Mouse (Mus musculus) CH12.LX (cell line): ENCODE results near the gene Bri3. TPM values are rescaled to one million over a fixed set of nuclear protein-coding genes. Genes with fewer than 3 reads are reported as not detected.

Experiments used
- DNase-seq: peaks from one replicate; pipeline ENCODE4 v3.0.0-alpha.2; 2013; ENCODE audit errors: extremely low read depth
- H3K27ac ChIP-seq: 2 replicates; pipeline ENCODE4 v1.5.1; 2012; ENCODE audit warnings: low read depth, mild to moderate bottlenecking, control low read depth, moderate library complexity; ENCODE audit not compliant: insufficient read depth
- H3K27me3 ChIP-seq: replicated peaks from 2 replicates; pipeline ENCODE3; 2012; ENCODE audit warnings: inconsistent platforms
- H3K36me3 ChIP-seq, 2 experiments: replicated peaks in 1 of 2; 2 replicates each; pipeline versions ENCODE3 to v1.6.1; 2012; ENCODE audit warnings: inconsistent platforms in 1 of 2, low read length in 1 of 2, mild to moderate bottlenecking in 1 of 2, mixed read lengths in 1 of 2, moderate library complexity in 1 of 2; ENCODE audit not compliant: control insufficient read depth in 1 of 2, insufficient read depth in 1 of 2
- H3K4me1 ChIP-seq, 2 experiments: 2 replicates each; pipeline ENCODE4 v1.6.1; 2012; ENCODE audit warnings: inconsistent platforms in 1 of 2, moderate library complexity in 1 of 2; ENCODE audit not compliant: insufficient read depth in 2 of 2, control insufficient read depth in 1 of 2
- H3K4me2 ChIP-seq: 2 replicates; pipeline ENCODE4 v1.6.1; 2012; ENCODE audit warnings: low read depth, mild to moderate bottlenecking, control low read depth; ENCODE audit not compliant: poor library complexity, insufficient read depth, severe bottlenecking
- H3K4me3 ChIP-seq, 3 experiments: fragments of 150-350 bp in 1 of 3; sonication (generic) in 1 of 3; replicated peaks in 1 of 3; 2 replicates each; pipeline versions ENCODE3 to v1.5.1; 2011 to 2012; ENCODE audit warnings: low read depth in 2 of 3, low read length in 2 of 3, mild to moderate bottlenecking in 2 of 3, moderate library complexity in 2 of 3, control low read depth in 1 of 3, improper control_type of control experiment in 1 of 3, inconsistent platforms in 1 of 3, mixed read lengths in 1 of 3; ENCODE audit not compliant: poor library complexity in 1 of 3
- H3K79me2 ChIP-seq: replicated peaks from 2 replicates; pipeline ENCODE4 v1.6.1; 2012; ENCODE audit warnings: mild to moderate bottlenecking, moderate library complexity; ENCODE audit not compliant: control insufficient read depth, poor library complexity, insufficient read depth, severe bottlenecking; ENCODE audit errors: extremely low read depth
- H3K9ac ChIP-seq: 2 replicates; pipeline ENCODE4 v1.6.1; 2012; ENCODE audit warnings: low read depth, mild to moderate bottlenecking, control low read depth, moderate library complexity; ENCODE audit not compliant: insufficient read depth
- H3K9me3 ChIP-seq: replicated peaks from 2 replicates; pipeline ENCODE3; 2012; ENCODE audit warnings: low read length, inconsistent platforms, mixed read lengths
- BHLHE40 ChIP-seq: IDR thresholded peaks from 2 replicates; pipeline ENCODE4 v1.6.1; 2011; ENCODE audit warnings: mild to moderate bottlenecking, low read depth, low read length, improper control_type of control experiment
- CHD1 ChIP-seq: IDR thresholded peaks from 2 replicates; pipeline ENCODE4 v1.6.1; 2012; ENCODE audit warnings: low read depth, low read length, improper control_type of control experiment, inconsistent platforms
- CTCF ChIP-seq, 2 experiments: IDR thresholded peaks in 1 of 2; conservative IDR thresholded peaks in 1 of 2; 2 replicates each; pipeline ENCODE4 v1.5.1; 2011 to 2012; ENCODE audit warnings: low read depth in 2 of 2, low read length in 2 of 2, improper control_type of control experiment in 1 of 2, inconsistent platforms in 1 of 2, mild to moderate bottlenecking in 1 of 2, moderate library complexity in 1 of 2
- E2F4 ChIP-seq: IDR thresholded peaks from 2 replicates; pipeline ENCODE4 v1.6.1; 2011; ENCODE audit warnings: low read depth, low read length, improper control_type of control experiment; ENCODE audit not compliant: insufficient replicate concordance
- ELF1 ChIP-seq: IDR thresholded peaks from 2 replicates; pipeline ENCODE4 v1.6.1; 2014; ENCODE audit warnings: low read depth, mild to moderate bottlenecking, inconsistent platforms, low read length, improper control_type of control experiment
- HCFC1 ChIP-seq: IDR thresholded peaks from 2 replicates; pipeline ENCODE4 v1.6.1; 2012; ENCODE audit warnings: low read depth, mild to moderate bottlenecking, inconsistent platforms, low read length, improper control_type of control experiment
- JUND ChIP-seq: conservative IDR thresholded peaks from 2 replicates; pipeline ENCODE4 v1.6.1; 2011; ENCODE audit warnings: low read depth, low read length, improper control_type of control experiment
- MAFK ChIP-seq: IDR thresholded peaks from 2 replicates; pipeline ENCODE4 v1.6.1; 2011; ENCODE audit warnings: low read length, improper control_type of control experiment; ENCODE audit not compliant: insufficient replicate concordance
- MEF2A ChIP-seq: IDR thresholded peaks from 2 replicates; pipeline ENCODE4 v1.6.1; 2014; ENCODE audit warnings: low read depth, mild to moderate bottlenecking, inconsistent platforms, low read length, improper control_type of control experiment, borderline replicate concordance
- MYC ChIP-seq: IDR thresholded peaks from 2 replicates; pipeline ENCODE4 v1.6.1; 2011; ENCODE audit warnings: low read depth, mild to moderate bottlenecking, improper control_type of control experiment, low read length
- PAX5 ChIP-seq: IDR thresholded peaks from 2 replicates; pipeline ENCODE4 v1.6.1; 2012; ENCODE audit warnings: low read length, inconsistent platforms, mixed read lengths
- POLR2A ChIP-seq: IDR thresholded peaks from 2 replicates; pipeline ENCODE4 v1.6.1; 2011; ENCODE audit warnings: low read depth, mild to moderate bottlenecking, improper control_type of control experiment, low read length
- POLR2AphosphoS2 ChIP-seq: IDR thresholded peaks from 2 replicates; pipeline ENCODE4 v1.6.1; 2011; ENCODE audit warnings: low read depth, low read length, improper control_type of control experiment
- RCOR1 ChIP-seq: conservative IDR thresholded peaks from 2 replicates; pipeline ENCODE4 v1.6.1; 2012; ENCODE audit warnings: low read depth, mild to moderate bottlenecking, inconsistent platforms, low read length, improper control_type of control experiment
- TCF12 ChIP-seq: IDR thresholded peaks from 2 replicates; pipeline ENCODE4 v1.6.1; 2014; ENCODE audit warnings: low read depth, mild to moderate bottlenecking, inconsistent platforms, low read length, improper control_type of control experiment
- USF1 ChIP-seq: IDR thresholded peaks from 2 replicates; pipeline ENCODE4 v1.6.1; 2014; ENCODE audit warnings: low read depth, mild to moderate bottlenecking, inconsistent platforms, low read length, improper control_type of control experiment
- ZKSCAN1 ChIP-seq: IDR thresholded peaks from 2 replicates; pipeline ENCODE4 v1.6.1; 2012; ENCODE audit warnings: low read depth, inconsistent platforms, low read length, improper control_type of control experiment, borderline replicate concordance
- ZMIZ1 ChIP-seq: IDR thresholded peaks from 2 replicates; pipeline ENCODE4 v1.6.1; 2012; ENCODE audit warnings: low read depth, mild to moderate bottlenecking, inconsistent platforms, low read length, improper control_type of control experiment
- ZNF384 ChIP-seq: IDR thresholded peaks from 2 replicates; pipeline ENCODE4 v1.6.1; 2012; ENCODE audit warnings: low read depth, low read length, improper control_type of control experiment, inconsistent platforms
- dilution Hi-C: fragments of 300-500 bp; cut with MboI; formaldehyde crosslinking; loops from 2 replicates; pipeline ENCODE4 v1.14.3; 2020; ENCODE audit warnings: low sequenced_read_pairs; ENCODE audit not compliant: extremely low pct_unique_long_range_greater_than_20kb, extremely low pct_ligation_motif_present
- in situ Hi-C: fragments of 300-500 bp; cut with MboI; formaldehyde crosslinking; loops from 3 replicates; pipeline ENCODE4 v1.14.3; 2019; ENCODE audit warnings: low sequenced_read_pairs, low pct_ligation_motif_present, low pct_unique_long_range_greater_than_20kb, mixed read lengths
- polyA plus RNA-seq: library from polyadenylated mRNA; unstranded; fragments of >175 nt; gene quantifications from 2 replicates; pipeline ENCODE4 v1.2.1, GENCODE M21; 2012; ENCODE audit warnings: low read depth; ENCODE audit not compliant: insufficient read length
- total RNA-seq, 2 experiments: library from RNA; depleted of rRNA; stranded (reverse); fragments of 300-350 nt in 1 of 2; fragments of >200 nt in 1 of 2; gene quantifications; 2 replicates each; pipeline ENCODE4 v1.2.3; 2012 to 2014

Bri3 gene
- total and polyA plus RNA-seq, 3 experiments, result 9.3 to 41.7 (median 20.3) TPM

- no peak for DNase-seq
- H3K9ac ChIP-seq, result no peak overlapping the region
- no peak overlapping the region for H3K4me3 ChIP-seq
- no peaks in the 10 kb centered on the region for H3K4me1 ChIP-seq
- TF ChIP-seq TCF12, result no peak
- no peak for TF ChIP-seq E2F4
- TF ChIP-seq MEF2A, result no peak
- no peak for TF ChIP-seq ZMIZ1
- no peak for TF ChIP-seq MAFK
- no peak for TF ChIP-seq BHLHE40
- TF ChIP-seq ELF1, result no peak
- no peak for TF ChIP-seq CTCF (conservative IDR thresholded peaks at IDR 0.05 in 1 of 2, IDR thresholded peaks at IDR 0.05 in 1 of 2; ENCODE audit: low read depth in 2 of 2, low read length in 2 of 2)
- no peak for TF ChIP-seq RCOR1
- TF ChIP-seq USF1, result no peak
- TF ChIP-seq ZKSCAN1, result no peak
- no peak for TF ChIP-seq POLR2A
- TF ChIP-seq HCFC1, result no peak
- TF ChIP-seq PAX5, result no peak
- no peak for TF ChIP-seq MYC
- no peak for TF ChIP-seq JUND
- H3K4me2 ChIP-seq, result no peak overlapping the region
- H3K9me3 ChIP-seq, result peaks cover 4% of the 10 kb centered on the region
- no peaks in the 10 kb centered on the region for H3K27me3 ChIP-seq
- no peaks in the 10 kb centered on the region for H3K79me2 ChIP-seq
- dilution Hi-C loops, result no loop called here
- H3K36me3 ChIP-seq, result no peaks in the 10 kb centered on the region
- no peak overlapping the region for H3K27ac ChIP-seq
- in situ Hi-C loops, result no loop called here
Observed at GRCm38 (mm10) chr5:144238969-144239368, 5.3 kb upstream of the Bri3 start.

DNA sequence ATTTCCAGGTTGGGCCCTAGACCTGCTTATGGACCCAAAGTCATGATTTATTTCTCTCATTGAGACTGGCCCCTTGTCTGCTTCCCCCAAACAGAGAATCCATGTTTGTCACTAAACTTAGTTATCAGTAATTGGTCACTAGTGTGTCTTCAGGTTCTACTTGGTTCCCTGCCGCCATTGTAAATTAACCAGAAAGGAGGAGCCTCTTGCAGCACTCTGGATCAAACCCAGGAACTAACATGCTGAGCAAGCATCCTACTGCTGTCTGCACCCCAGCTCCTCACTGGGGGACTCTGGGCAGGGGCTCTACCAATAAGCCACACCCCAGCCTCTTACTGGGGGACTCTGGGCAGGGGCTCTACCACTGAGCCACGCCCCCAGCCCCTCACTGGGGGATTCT, 1.4 kb downstream of the Bri3 start:
- no peak for DNase-seq
- TF ChIP-seq POLR2AphosphoS2, result no peak
- TF ChIP-seq ZNF384, result no peak
- TF ChIP-seq CHD1, result no peak
- Histone ChIP-seq H3K4me1 (no peaks in the 10 kb centered on the region), H3K9ac (no peak overlapping the region), H3K79me2 (no peaks in the 10 kb centered on the region), H3K27ac (no peak overlapping the region), H3K27me3 (no peaks in the 10 kb centered on the region), H3K9me3 (peaks cover 7% of the 10 kb centered on the region), H3K36me3 (no peaks in the 10 kb centered on the region), H3K4me3 (no peak overlapping the region), H3K4me2 (no peak overlapping the region)
- in situ Hi-C loops, result no loop called here
- dilution Hi-C loops, result no loop called here
